Mouse (Mus musculus) thymus, adult 2 months (tissue): ENCODE measurements around the gene Zbtb38. TPM values are rescaled to one million over a fixed set of nuclear protein-coding genes. Genes with fewer than 3 reads are reported as not detected.

Source experiments
- DNase-seq: peaks from one replicate; pipeline ENCODE4 v3.0.0; 2021
- H3K27ac ChIP-seq: fragments of 200-500 bp; 2 replicates; pipeline ENCODE4 v1.5.1; 2012; ENCODE audit warnings: low read length, control low read depth; ENCODE audit not compliant: control insufficient read depth, insufficient read depth
- H3K27me3 ChIP-seq: fragments of 200-500 bp; 2 replicates; pipeline ENCODE4 v1.6.1; 2012; ENCODE audit warnings: mild to moderate bottlenecking, low read length, moderate library complexity, mixed read lengths; ENCODE audit not compliant: control insufficient read depth, insufficient read depth
- H3K36me3 ChIP-seq: fragments of 200-500 bp; 2 replicates; pipeline ENCODE4 v1.6.1; 2012; ENCODE audit warnings: mild to moderate bottlenecking, low read length, moderate library complexity; ENCODE audit not compliant: control insufficient read depth, insufficient read depth
- H3K4me1 ChIP-seq: fragments of 200-500 bp; replicated peaks from 2 replicates; pipeline ENCODE4 v1.6.1; 2012; ENCODE audit warnings: low read length; ENCODE audit not compliant: control insufficient read depth, insufficient read depth
- H3K4me3 ChIP-seq: fragments of 200-500 bp; 2 replicates; pipeline ENCODE4 v1.5.1; 2012; ENCODE audit warnings: mild to moderate bottlenecking, low read length, control low read depth, moderate library complexity; ENCODE audit not compliant: control insufficient read depth, insufficient read depth
- CTCF ChIP-seq: fragments of 200-500 bp; IDR thresholded peaks from 2 replicates; pipeline ENCODE4 v1.5.1; 2012; ENCODE audit warnings: mild to moderate bottlenecking, control low read depth, low read length, moderate library complexity, borderline replicate concordance; ENCODE audit not compliant: control insufficient read depth, poor library complexity, insufficient read depth; ENCODE audit errors: extremely low read depth
- POLR2A ChIP-seq: fragments of 200-500 bp; IDR thresholded peaks from 2 replicates; pipeline ENCODE4 v1.6.1; 2012; ENCODE audit warnings: mild to moderate bottlenecking, low read length, control low read depth, moderate library complexity; ENCODE audit not compliant: control insufficient read depth, poor library complexity, insufficient read depth; ENCODE audit errors: extremely low read depth
- WGBS: fragments of 180-500 bp; shearing (Covaris S2); methylation state at CpG from one replicate; pipeline ENCODE4 v1.1.7; 2018; 5-methylcytosine and 5-hydroxymethylcytosine counted together
- polyA plus RNA-seq: library from polyadenylated mRNA; depleted of rRNA; stranded (reverse); fragments of >200 nt; gene quantifications from 2 replicates; pipeline ENCODE4 v1.2.3, GENCODE M21; 2012; rRNA removed

Gene Zbtb38
- polyA plus RNA-seq, 1 experiment: 7.2 TPM

- TF ChIP-seq POLR2A (no peak), CTCF (no peak)
- Histone ChIP-seq H3K27me3 (no peaks in the 10 kb centered on the region), H3K4me3 (no peak overlapping the region), H3K36me3 (no peaks in the 10 kb centered on the region), H3K27ac (no peak overlapping the region), H3K4me1 (peaks cover 11% of the 10 kb centered on the region)
- no peak for DNase-seq
- 89% methylated on average over 3 of the region's 3 CpGs for WGBS
Measured at GRCm38 (mm10) chr9:96635899-96636298, 116.7 kb downstream of the Zbtb38 start.

- Histone ChIP-seq H3K4me3 (no peak overlapping the region), H3K27ac (no peak overlapping the region), H3K36me3 (no peaks in the 10 kb centered on the region), H3K4me1 (peaks cover 11% of the 10 kb centered on the region), H3K27me3 (no peaks in the 10 kb centered on the region)
- no peak for TF ChIP-seq POLR2A
- no peak for TF ChIP-seq CTCF
- no peak for DNase-seq
- WGBS: 87% methylated on average over 6 of the region's 6 CpGs
Measured at GRCm38 (mm10) chr9:96635176-96635575, 117.5 kb downstream of the Zbtb38 start.

GRCm38 (mm10) chr9:96633771-96634170 lies 118.9 kb downstream of the Zbtb38 start:
- Histone ChIP-seq H3K4me3 (no peak overlapping the region), H3K36me3 (no peaks in the 10 kb centered on the region), H3K27ac (no peak overlapping the region), H3K27me3 (no peaks in the 10 kb centered on the region), H3K4me1 (peaks cover 16% of the 10 kb centered on the region)
- peak; percentile 31 for DNase-seq
- no peak for TF ChIP-seq CTCF
- no peak for TF ChIP-seq POLR2A
- WGBS: 29% methylated on average over 2 of the region's 2 CpGs

Other genes starting within 250 kb of the Zbtb38 start
- gene Gm28729, start 227.6 kb downstream of the Zbtb38 start, polyA plus RNA-seq: 0.04 and 0.08 TPM in 2 replicates
- gene Rasa2, start 121.2 kb downstream of the Zbtb38 start, polyA plus RNA-seq: 6.5 and 7.4 TPM in 2 replicates
- 4.4 and 4.9 TPM in 2 replicates for gene Pxylp1, start 139.8 kb upstream of the Zbtb38 start, polyA plus RNA-seq